Mouse (Mus musculus): ENCODE results near the gene Cep85l. TPM values are rescaled to one million over a fixed set of nuclear protein-coding genes. Genes with fewer than 3 reads are reported as not detected.
A peak's percentile ranks its signal among the peaks of the same experiment; 100 is the strongest.

Gene Cep85l
- total and polyA plus RNA-seq, 3 experiments = 4.3 to 5.7 (median 5.0) TPM

GRCm38 (mm10) chr10:53378981-53379708 lies 602 bp downstream of the Cep85l start:
- peaks cover 7 to 38% of the 10 kb centered on the region in 2 experiments; a peak in 2 of 4 replicates for H3K4me1 ChIP-seq (ENCODE audit: control insufficient read depth in 1 of 2, insufficient read depth in 2 of 2)
- no peaks in the 10 kb centered on the region for H3K9me3 ChIP-seq (replicated peaks; ENCODE audit: low read length)
- peak overlapping the region; percentile 68 for H3K27ac ChIP-seq (ENCODE audit: insufficient read depth, low read depth)
- dilution Hi-C loops (cut with MboI; ENCODE audit: extremely low pct_ligation_motif_present, extremely low pct_unique_long_range_greater_than_20kb, low sequenced_read_pairs) (no loop called here), in situ Hi-C loops (cut with MboI; ENCODE audit: low pct_ligation_motif_present, low pct_unique_long_range_greater_than_20kb, low sequenced_read_pairs) (no loop called here)
- DNase-seq (ENCODE audit: extremely low read depth) = peak; percentile 40
- H3K36me3 ChIP-seq (replicated peaks in 1 of 2; ENCODE audit: control insufficient read depth in 1 of 2, insufficient read depth in 1 of 2, low read length in 1 of 2) = peaks cover 0 to 8% of the 10 kb centered on the region in 2 experiments
- peak overlapping the region; percentile 76 for H3K9ac ChIP-seq (ENCODE audit: insufficient read depth, low read depth)
- H3K79me2 ChIP-seq (replicated peaks; ENCODE audit: control insufficient read depth, extremely low read depth, insufficient read depth, poor library complexity, severe bottlenecking) = peaks cover 15% of the 10 kb centered on the region
- H3K4me3 ChIP-seq (replicated peaks in 1 of 3; ENCODE audit: low read depth in 2 of 3, low read length in 2 of 3, poor library complexity in 1 of 3) = peak overlapping the region; percentile 49 to 82 (median 72)
- no peaks in the 10 kb centered on the region for H3K27me3 ChIP-seq (replicated peaks)
- peak overlapping the region; percentile 95 for H3K4me2 ChIP-seq (ENCODE audit: insufficient read depth, low read depth, poor library complexity, severe bottlenecking)
- no peak for TF ChIP-seq JUND (conservative IDR thresholded peaks at IDR 0.05; ENCODE audit: low read depth, low read length)
- peak; percentile 100 for TF ChIP-seq UBTF (IDR thresholded peaks at IDR 0.05; ENCODE audit: low read depth, low read length)
- TF ChIP-seq ZNF384 (IDR thresholded peaks at IDR 0.05; ENCODE audit: low read depth, low read length) = no peak
- no peak for TF ChIP-seq ZMIZ1 (IDR thresholded peaks at IDR 0.05; ENCODE audit: low read depth, low read length)
- TF ChIP-seq ELF1 (IDR thresholded peaks at IDR 0.05; ENCODE audit: low read depth, low read length) = 0 out of 2 replicates have a peak, but pooled peaks have one; percentile 7
- no peak for TF ChIP-seq USF2 (conservative IDR thresholded peaks at IDR 0.05; ENCODE audit: low read depth, low read length)
- TF ChIP-seq ZKSCAN1 (IDR thresholded peaks at IDR 0.05; ENCODE audit: borderline replicate concordance, low read depth, low read length) = no peak
- TF ChIP-seq USF1 (IDR thresholded peaks at IDR 0.05; ENCODE audit: low read depth, low read length) = no peak
- TF ChIP-seq BHLHE40 (IDR thresholded peaks at IDR 0.05; ENCODE audit: low read depth, low read length) = no peak
- no peak for TF ChIP-seq RCOR1 (conservative IDR thresholded peaks at IDR 0.05; ENCODE audit: low read depth, low read length)
- TF ChIP-seq HCFC1 (IDR thresholded peaks at IDR 0.05; ENCODE audit: low read depth, low read length) = no peak
- TF ChIP-seq E2F4 (IDR thresholded peaks at IDR 0.05; ENCODE audit: insufficient replicate concordance, low read depth, low read length) = no peak
- no peak; the same call in 1 of the 2 replicates for TF ChIP-seq CHD1 (IDR thresholded peaks at IDR 0.05; ENCODE audit: low read depth, low read length)
- no peak for TF ChIP-seq MAX (IDR thresholded peaks at IDR 0.05; ENCODE audit: low read length)
- no peak for TF ChIP-seq MAZ (IDR thresholded peaks at IDR 0.05; ENCODE audit: low read depth, low read length)
- TF ChIP-seq MYC (IDR thresholded peaks at IDR 0.05; ENCODE audit: low read depth, low read length) = no peak
- peak; percentile 53; the same call in 1 of the 2 replicates for TF ChIP-seq SIN3A (IDR thresholded peaks at IDR 0.05; ENCODE audit: low read length)
- TF ChIP-seq MEF2A (IDR thresholded peaks at IDR 0.05; ENCODE audit: borderline replicate concordance, low read depth, low read length) = no peak
- no peak for TF ChIP-seq PAX5 (IDR thresholded peaks at IDR 0.05; ENCODE audit: low read length)
- no peak for TF ChIP-seq POLR2A (IDR thresholded peaks at IDR 0.05; ENCODE audit: low read depth, low read length)
- TF ChIP-seq GABPA (IDR thresholded peaks at IDR 0.05; ENCODE audit: insufficient replicate concordance, low read depth, low read length) = no peak
- no peak for TF ChIP-seq EP300 (IDR thresholded peaks at IDR 0.05; ENCODE audit: low read length)
- peak; percentile 33; the same call in 1 of the 2 replicates for TF ChIP-seq MXI1 (IDR thresholded peaks at IDR 0.05; ENCODE audit: low read depth, low read length)
- TF ChIP-seq NELFE (IDR thresholded peaks at IDR 0.05; ENCODE audit: low read depth, low read length) = no peak

All from CH12.LX (cell line).